Comparison of ENCODE assay signal across 10 mouse cellular contexts in genomic region chr4:155214188-155214587, GRCm38 (mm10). TPM values are rescaled to one million over a fixed set of nuclear protein-coding genes. Genes with fewer than 3 reads are reported as not detected.
DNase-seq lines count a peak whose midpoint lies in the region; ATAC-seq and TF ChIP-seq lines count a peak whose summit lies in the region.
"Had no signal": no experiment of that assay in that cellular context is flagged by ENCODE, and none has a peak within 500 bp of the region (broad histone marks: within the 10 kb centered on the region; RNA-seq: fewer than 3 reads in every experiment).

No protein-coding gene starts in this region.

- H3K27ac ChIP-seq in forebrain, embryonic 10.5 days, result peak overlapping the region; percentile 42
- no peak overlapping the region for H3K27ac ChIP-seq in forebrain, embryonic 16.5 days (ENCODE audit: low read length)
- H3K27ac ChIP-seq in midbrain, postnatal 0 days (ENCODE audit: low read depth, low read length), result 0 out of 2 replicates have a peak overlapping the region, but pooled peaks have one; percentile 20
- no peak overlapping the region for H3K27ac ChIP-seq in midbrain, embryonic 14.5 days (replicated peaks; ENCODE audit: low read depth, low read length)
- H3K27ac ChIP-seq in limb, embryonic 10.5 days, result 0 out of 2 replicates have a peak overlapping the region, but pooled peaks have one; percentile 15

- H3K4me2 ChIP-seq in forebrain, embryonic 16.5 days (ENCODE audit: low read length), result no peak overlapping the region
- no peak overlapping the region for H3K4me2 ChIP-seq in midbrain, postnatal 0 days (ENCODE audit: low read depth, low read length, poor library complexity, severe bottlenecking)
- H3K4me2 ChIP-seq in midbrain, embryonic 14.5 days (ENCODE audit: low read length), result no peak overlapping the region

- no peaks in the 10 kb centered on the region for H3K27me3 ChIP-seq in forebrain, embryonic 10.5 days (ENCODE audit: poor library complexity, severe bottlenecking)
- H3K27me3 ChIP-seq in forebrain, embryonic 16.5 days (replicated peaks; ENCODE audit: control insufficient read depth, insufficient read depth, low read length), result no peaks in the 10 kb centered on the region
- H3K27me3 ChIP-seq in midbrain, postnatal 0 days (ENCODE audit: insufficient read depth, low read length), result no peaks in the 10 kb centered on the region
- H3K27me3 ChIP-seq in midbrain, embryonic 14.5 days (ENCODE audit: control insufficient read depth, insufficient read depth, low read length), result no peaks in the 10 kb centered on the region
- H3K27me3 ChIP-seq in limb, embryonic 10.5 days (ENCODE audit: low read depth, poor library complexity, severe bottlenecking), result no peaks in the 10 kb centered on the region

- WGBS in forebrain, embryonic 10.5 days, result 76% methylated on average over 6 of the region's 6 CpGs
- 50% methylated on average over 6 of the region's 6 CpGs for WGBS in forebrain, embryonic 16.5 days
- 70% methylated on average over 6 of the region's 6 CpGs for WGBS in midbrain, postnatal 0 days
- 83% methylated on average over 6 of the region's 6 CpGs for WGBS in midbrain, embryonic 14.5 days
- WGBS in limb, embryonic 10.5 days, result 75% methylated on average over 6 of the region's 6 CpGs

- TF ChIP-seq CTCF in midbrain, postnatal 0 days (IDR thresholded peaks at IDR 0.05), result no peak

- H3K9me3 ChIP-seq in forebrain, embryonic 10.5 days, result no peaks in the 10 kb centered on the region; the same call in 1 of the 2 replicates
- H3K9me3 ChIP-seq in forebrain, embryonic 16.5 days (ENCODE audit: control insufficient read depth, low read length), result no peaks in the 10 kb centered on the region
- H3K9me3 ChIP-seq in midbrain, postnatal 0 days (ENCODE audit: low read length), result no peaks in the 10 kb centered on the region
- H3K9me3 ChIP-seq in midbrain, embryonic 14.5 days (ENCODE audit: control insufficient read depth, low read length), result no peaks in the 10 kb centered on the region
- H3K9me3 ChIP-seq in limb, embryonic 10.5 days (replicated peaks), result no peaks in the 10 kb centered on the region

- H3K36me3 ChIP-seq in forebrain, embryonic 10.5 days (replicated peaks), result peaks cover 51% of the 10 kb centered on the region
- no peaks in the 10 kb centered on the region for H3K36me3 ChIP-seq in forebrain, embryonic 16.5 days (ENCODE audit: control insufficient read depth, insufficient read depth)
- no peaks in the 10 kb centered on the region; the same call in 1 of the 2 replicates for H3K36me3 ChIP-seq in midbrain, postnatal 0 days (ENCODE audit: insufficient read depth, low read length)
- 0 out of 2 replicates have a peak, but pooled peaks cover 3% of the 10 kb centered on the region for H3K36me3 ChIP-seq in midbrain, embryonic 14.5 days (ENCODE audit: control insufficient read depth, insufficient read depth, low read length)
- peaks cover 32% of the 10 kb centered on the region for H3K36me3 ChIP-seq in limb, embryonic 10.5 days

- H3K9ac ChIP-seq in forebrain, embryonic 16.5 days (replicated peaks; ENCODE audit: low read depth, low read length), result no peak overlapping the region
- no peak overlapping the region for H3K9ac ChIP-seq in midbrain, postnatal 0 days (replicated peaks; ENCODE audit: low read length, poor library complexity, severe bottlenecking)
- H3K9ac ChIP-seq in midbrain, embryonic 14.5 days (replicated peaks; ENCODE audit: low read length), result no peak overlapping the region

- H3K4me3 ChIP-seq in forebrain, embryonic 10.5 days, result peak overlapping the region; percentile 9; the same call in 1 of the 2 replicates
- no peak overlapping the region for H3K4me3 ChIP-seq in forebrain, embryonic 16.5 days (replicated peaks; ENCODE audit: low read length)
- H3K4me3 ChIP-seq in midbrain, postnatal 0 days (ENCODE audit: low read depth, low read length), result no peak overlapping the region
- H3K4me3 ChIP-seq in midbrain, embryonic 14.5 days (replicated peaks; ENCODE audit: low read depth, low read length), result no peak overlapping the region
- H3K4me3 ChIP-seq in limb, embryonic 10.5 days, result no peak overlapping the region

- intact Hi-C loops in left cerebral cortex, postnatal 25 days (cut with DNase I), result no loop called here

- no peak for ATAC-seq in forebrain, embryonic 16.5 days
- no peak for ATAC-seq in midbrain, postnatal 0 days (ENCODE audit: low FRiP score)
- no peak for ATAC-seq in midbrain, embryonic 14.5 days (ENCODE audit: low FRiP score, low TSS enrichment)
- no peak for ATAC-seq in megakaryocyte progenitor cell, adult 5-6 weeks (replicated peaks; ENCODE audit: poor library complexity)
- ATAC-seq: activated CD4-positive, CD25-positive, alpha-beta regulatory T cell, adult 4 months had no signal

- peaks cover 91% of the 10 kb centered on the region for H3K4me1 ChIP-seq in forebrain, embryonic 10.5 days
- peaks cover 70% of the 10 kb centered on the region for H3K4me1 ChIP-seq in forebrain, embryonic 16.5 days (replicated peaks; ENCODE audit: control insufficient read depth, insufficient read depth, low read length)
- peaks cover 42% of the 10 kb centered on the region for H3K4me1 ChIP-seq in midbrain, postnatal 0 days (ENCODE audit: insufficient read depth, low read length)
- peaks cover 57% of the 10 kb centered on the region for H3K4me1 ChIP-seq in midbrain, embryonic 14.5 days (ENCODE audit: control insufficient read depth, insufficient read depth, low read length)
- peaks cover 84% of the 10 kb centered on the region for H3K4me1 ChIP-seq in limb, embryonic 10.5 days

- DNase-seq in forebrain, embryonic 10.5 days (ENCODE audit: extremely low spot score, low spot score), result no peak
- DNase-seq in midbrain, postnatal 0 days (ENCODE audit: low spot score), result no peak
- no peak for DNase-seq in midbrain, embryonic 14.5 days
- DNase-seq in limb, embryonic 10.5 days (ENCODE audit: low spot score), result no peak
- no peak for DNase-seq in left cerebral cortex, postnatal 25 days (ENCODE audit: low spot score in 2 of 2)
- no peak for DNase-seq in ovary, postnatal 10 days (ENCODE audit: low spot score)
- DNase-seq: lung, postnatal 14 days had no signal

RNA-seq across cellular contexts. Expression of gene Ski, which starts 8.2 kb away (rescaled TPM):
- 8.6 and 9.7 TPM in 2 replicates for polyA plus RNA-seq in forebrain, embryonic 10.5 days (2016; fragmentation: Nextera tagmentation; extraction: Ambion mirVana)
- polyA plus RNA-seq in forebrain, embryonic 16.5 days (2015; fragmentation: Nextera tagmentation; extraction: Ambion mirVana), result 15.8 and 16.0 TPM in 2 replicates
- 59.8 and 63.1 TPM in 2 replicates for total RNA-seq in midbrain, postnatal 0 days (2014; rRNA removed)
- 7.1 and 8.4 TPM in 2 replicates for polyA plus RNA-seq in midbrain, postnatal 0 days (2015; fragmentation: Nextera tagmentation; extraction: Ambion mirVana)
- polyA plus RNA-seq in midbrain, embryonic 14.5 days (2014; fragmentation: Nextera tagmentation; extraction: Ambion mirVana), result 14.3 and 15.4 TPM in 2 replicates
- 9.6 and 10.6 TPM in 2 replicates for polyA plus RNA-seq in limb, embryonic 10.5 days (2016; fragmentation: Nextera tagmentation; extraction: Ambion mirVana)
- 100 to 1,000 TPM; 111 to 112 TPM for total RNA-seq in left cerebral cortex, postnatal 25 days (2021)
- total RNA-seq in megakaryocyte progenitor cell, adult 5-6 weeks (2015), result 16.9 and 19.7 TPM in 2 replicates
- total RNA-seq in megakaryocyte progenitor cell, adult 5-6 weeks (2017), result 5.0 and 5.7 TPM in 2 replicates

RNA-seq across cellular contexts. Expression of gene Faap20, which starts 35.4 kb away (rescaled TPM):
- polyA plus RNA-seq in forebrain, embryonic 10.5 days (2016; fragmentation: Nextera tagmentation; extraction: Ambion mirVana), result 108 and 110 TPM in 2 replicates
- polyA plus RNA-seq in forebrain, embryonic 16.5 days (2015; fragmentation: Nextera tagmentation; extraction: Ambion mirVana), result 79.4 and 84.0 TPM in 2 replicates
- total RNA-seq in midbrain, postnatal 0 days (2014; rRNA removed), result 39.5 and 48.7 TPM in 2 replicates
- polyA plus RNA-seq in midbrain, postnatal 0 days (2015; fragmentation: Nextera tagmentation; extraction: Ambion mirVana), result 56.6 and 57.1 TPM in 2 replicates
- 74.1 and 85.6 TPM in 2 replicates for polyA plus RNA-seq in midbrain, embryonic 14.5 days (2014; fragmentation: Nextera tagmentation; extraction: Ambion mirVana)
- polyA plus RNA-seq in limb, embryonic 10.5 days (2016; fragmentation: Nextera tagmentation; extraction: Ambion mirVana), result 104 and 107 TPM in 2 replicates
- 10 to 100 TPM; 24.2 to 27.3 TPM for total RNA-seq in left cerebral cortex, postnatal 25 days (2021)
- 28.6 and 46.3 TPM in 2 replicates for total RNA-seq in megakaryocyte progenitor cell, adult 5-6 weeks (2015)
- 14.2 and 17.6 TPM in 2 replicates for total RNA-seq in megakaryocyte progenitor cell, adult 5-6 weeks (2017)

Comparison
In these comparisons a context has a peak if more than half of its experiments do, and no peak if none do; other contexts are left out.
1. H3K27ac ChIP-seq: peak in forebrain, embryonic 10.5 days (single experiment), midbrain, postnatal 0 days (single experiment) and limb, embryonic 10.5 days (single experiment); none in forebrain, embryonic 16.5 days (single experiment) and midbrain, embryonic 14.5 days (single experiment).